Mouse (Mus musculus) forebrain, embryonic 15.5 days (tissue): ENCODE data around the gene Casp8. TPM values are rescaled to one million over a fixed set of nuclear protein-coding genes. Genes with fewer than 3 reads are reported as not detected.
"Not testable (repeated sequence)": the region's sequence is repeated elsewhere in the genome, so short reads cannot be mapped to it uniquely, and the experiment has no call there.

Experiments
- ATAC-seq: fragments of 200-750 bp; cut with Nextera tagmentation; replicated peaks from 2 replicates; pipeline ENCODE4 v1.8.0; 2017; ENCODE audit warnings: mild to moderate bottlenecking, moderate TSS enrichment, moderate library complexity
- H3K27ac ChIP-seq: fragments of 300-500 bp; sonication (generic); replicated peaks from 2 replicates; pipeline ENCODE4 v1.5.1; 2015; ENCODE audit warnings: mild to moderate bottlenecking, inconsistent platforms
- H3K27me3 ChIP-seq: fragments of 300-500 bp; sonication (generic); 2 replicates; pipeline ENCODE4 v1.6.1; 2015; ENCODE audit warnings: inconsistent platforms
- H3K36me3 ChIP-seq: fragments of 300-500 bp; sonication (generic); 2 replicates; pipeline ENCODE4 v1.6.1; 2015; ENCODE audit warnings: mild to moderate bottlenecking, inconsistent platforms
- H3K4me1 ChIP-seq: fragments of 300-500 bp; sonication (generic); 2 replicates; pipeline ENCODE4 v1.6.1; 2015; ENCODE audit warnings: inconsistent platforms
- H3K4me2 ChIP-seq: fragments of 300-500 bp; sonication (generic); replicated peaks from 2 replicates; pipeline ENCODE4 v1.6.1; 2015; ENCODE audit warnings: mild to moderate bottlenecking, inconsistent platforms
- H3K4me3 ChIP-seq: fragments of 300-500 bp; sonication (generic); 2 replicates; pipeline ENCODE4 v1.5.1; 2015; ENCODE audit warnings: mild to moderate bottlenecking, inconsistent platforms
- H3K9ac ChIP-seq: fragments of 300-500 bp; sonication (generic); replicated peaks from 2 replicates; pipeline ENCODE4 v1.6.1; 2015; ENCODE audit warnings: mild to moderate bottlenecking, inconsistent platforms
- H3K9me3 ChIP-seq: fragments of 300-500 bp; sonication (generic); 2 replicates; pipeline ENCODE4 v1.6.1; 2016; ENCODE audit warnings: inconsistent platforms
- WGBS: fragments of 180-500 bp; shearing (Covaris S2); methylation state at CpG from one replicate; pipeline ENCODE4 v1.1.7; 2015; ENCODE audit warnings: mixed read lengths; 5-methylcytosine and 5-hydroxymethylcytosine counted together
- polyA plus RNA-seq: library from polyadenylated mRNA; unstranded; fragments of >200 nt; fragmentation: Nextera tagmentation; extraction: Ambion mirVana; gene quantifications from 2 replicates; pipeline ENCODE4 v1.2.1, GENCODE M21; 2015

Gene Casp8
- polyA plus RNA-seq, 1 experiment from 2014 or later = 5.6 TPM

DNA sequence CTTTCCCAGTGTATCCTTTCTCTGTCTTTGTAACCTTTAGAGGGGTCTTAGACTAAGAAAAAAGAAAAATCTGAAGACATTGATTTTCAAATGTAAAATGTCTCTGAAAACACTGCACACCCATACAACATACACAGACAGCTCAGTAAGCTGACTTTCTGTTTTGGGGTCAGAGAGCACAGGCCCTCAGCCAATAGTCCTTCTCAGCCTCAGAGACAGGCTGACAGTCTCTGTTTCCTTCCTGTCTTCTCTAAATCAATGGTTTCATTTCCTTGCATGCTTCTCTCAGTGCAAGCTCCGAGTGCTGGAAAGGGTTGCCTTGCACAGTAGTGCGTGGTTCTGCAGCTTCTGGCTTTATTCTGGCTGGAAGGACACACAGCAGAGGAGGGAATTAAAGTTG, 21.3 kb upstream of the Casp8 start:
- 63% methylated on average over 2 of the region's 2 CpGs for WGBS
- Histone ChIP-seq H3K4me1 (no peaks in the 10 kb centered on the region), H3K4me2 (no peak overlapping the region), H3K9ac (no peak overlapping the region), H3K4me3 (no peak overlapping the region), H3K36me3 (no peaks in the 10 kb centered on the region), H3K9me3 (no peaks in the 10 kb centered on the region), H3K27ac (no peak overlapping the region), H3K27me3 (no peaks in the 10 kb centered on the region)
- ATAC-seq = no peak

DNA sequence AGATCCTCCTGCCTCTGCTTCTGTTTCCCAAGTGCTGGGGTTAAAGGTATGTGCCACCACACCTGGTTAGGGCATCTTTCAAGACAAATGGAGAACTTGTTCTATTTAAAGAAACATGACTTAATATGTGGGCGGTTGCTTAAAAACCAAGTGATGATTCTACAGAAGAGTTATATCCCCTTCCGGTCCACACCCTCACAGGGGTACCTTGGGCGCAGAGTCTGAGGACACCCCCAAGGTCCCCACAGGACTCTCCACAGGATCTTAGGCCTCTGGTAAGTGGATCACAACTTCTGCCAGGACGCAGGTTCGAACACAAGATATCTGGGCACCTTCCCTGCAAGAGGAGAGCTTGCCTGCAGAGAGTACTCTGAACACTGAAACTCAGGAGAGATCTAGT, 19.8 kb upstream of the Casp8 start:
- Histone ChIP-seq H3K36me3 (no peaks in the 10 kb centered on the region), H3K4me2 (no peak overlapping the region), H3K4me3 (no peak overlapping the region), H3K4me1 (no peaks in the 10 kb centered on the region), H3K27ac (no peak overlapping the region), H3K9ac (no peak overlapping the region), H3K9me3 (no peaks in the 10 kb centered on the region), H3K27me3 (no peaks in the 10 kb centered on the region)
- no peak for ATAC-seq
- WGBS = 95% methylated on average over 5 of the region's 5 CpGs

DNA sequence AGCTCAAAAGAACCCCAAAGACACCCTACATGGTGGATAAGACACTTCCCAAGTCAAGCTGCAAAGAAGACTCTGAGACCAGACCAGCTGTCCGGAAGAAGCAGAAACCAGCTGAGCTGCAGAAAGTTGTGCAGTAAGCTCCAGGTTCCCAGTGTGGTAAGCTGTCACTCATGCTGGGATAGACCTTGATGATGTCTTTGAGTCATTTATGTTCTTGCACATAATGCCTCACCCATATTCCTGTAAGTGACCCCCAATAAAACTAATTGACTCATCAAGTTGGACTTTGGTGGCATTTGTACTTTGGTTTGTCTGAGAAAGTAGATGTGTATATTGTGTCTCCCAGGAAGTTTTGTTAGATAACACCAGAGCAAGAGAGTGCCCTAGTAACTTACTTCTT, 17.6 kb upstream of the Casp8 start:
- no peak overlapping the region for H3K27ac ChIP-seq
- no peaks in the 10 kb centered on the region for H3K36me3 ChIP-seq
- no peak overlapping the region for H3K9ac ChIP-seq
- no peak overlapping the region for H3K4me2 ChIP-seq
- no peaks in the 10 kb centered on the region for H3K9me3 ChIP-seq
- WGBS = 97% methylated on average over 1 of the region's 1 CpGs
- no peaks in the 10 kb centered on the region for H3K4me1 ChIP-seq
- H3K27me3 ChIP-seq = no peaks in the 10 kb centered on the region
- no peak for ATAC-seq
- no peak overlapping the region for H3K4me3 ChIP-seq

DNA sequence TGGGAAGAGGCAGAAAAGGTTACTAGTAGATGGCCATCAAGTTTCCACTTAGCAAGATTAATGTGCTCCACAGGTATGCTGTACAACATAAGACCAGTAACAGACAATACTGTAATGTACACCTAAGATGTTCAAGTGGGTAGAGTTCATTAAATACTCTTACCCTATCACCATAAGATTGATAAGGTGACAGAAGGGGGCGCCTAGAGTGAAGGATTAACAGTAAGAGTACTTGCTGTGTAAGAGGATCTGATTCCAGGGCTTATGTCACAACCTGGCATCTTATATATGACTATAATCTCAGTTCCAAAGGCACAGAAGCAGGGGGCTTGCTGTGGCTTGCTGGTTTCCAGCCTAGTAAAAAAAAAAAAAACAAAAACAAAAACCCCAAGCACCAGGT, 16.9 kb upstream of the Casp8 start:
- no peak for ATAC-seq
- Histone ChIP-seq H3K4me3 (no peak overlapping the region), H3K27ac (no peak overlapping the region), H3K4me1 (no peaks in the 10 kb centered on the region), H3K4me2 (no peak overlapping the region), H3K27me3 (no peaks in the 10 kb centered on the region), H3K9ac (no peak overlapping the region), H3K9me3 (no peaks in the 10 kb centered on the region), H3K36me3 (no peaks in the 10 kb centered on the region)
- 29% methylated on average over 1 of the region's 1 CpGs for WGBS

DNA sequence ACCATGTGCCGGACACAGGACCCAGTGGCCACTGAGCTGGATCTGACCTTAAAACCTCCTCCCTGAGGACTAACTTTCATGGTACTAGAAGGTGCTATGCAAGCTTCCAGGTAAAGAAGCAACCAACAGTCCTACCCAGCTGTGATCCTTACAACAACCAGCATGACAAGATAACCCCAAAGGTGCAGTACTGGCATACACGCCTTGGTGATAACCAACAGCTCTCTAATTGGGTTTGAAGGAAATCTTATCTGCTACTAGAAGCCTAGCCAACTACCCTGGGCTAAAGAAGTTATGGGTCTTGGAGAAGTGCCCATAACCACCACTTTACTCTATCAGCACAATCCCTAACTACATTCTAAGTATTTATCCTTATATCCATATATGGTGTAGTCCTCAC, 8.9 kb upstream of the Casp8 start:
- H3K27ac ChIP-seq = no peak overlapping the region
- WGBS = 94% methylated on average over 2 of the region's 2 CpGs
- no peak for ATAC-seq

DNA sequence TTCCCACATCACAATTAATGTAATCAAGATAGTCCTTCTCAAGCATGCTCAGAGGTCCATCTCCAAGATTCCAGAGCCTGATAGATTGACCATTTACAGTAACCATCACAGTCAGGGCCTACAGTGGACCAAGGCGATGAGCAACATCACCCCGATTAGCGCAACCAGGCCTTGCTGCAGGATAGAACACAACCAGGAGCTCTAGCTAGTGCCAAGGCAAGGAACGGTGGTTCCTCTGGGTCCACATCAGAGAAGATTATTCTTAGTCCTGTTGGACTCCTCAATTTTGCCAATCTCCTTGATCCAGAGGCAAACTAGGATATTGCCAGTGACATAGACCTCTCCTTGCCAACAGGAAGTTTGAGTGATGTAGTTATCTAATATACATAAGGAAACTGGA, 6.8 kb upstream of the Casp8 start:
- ATAC-seq = no peak
- no peak overlapping the region for H3K4me2 ChIP-seq
- 96% methylated on average over 4 of the region's 4 CpGs for WGBS

More for the DNA sequence above, 8.9 kb upstream of the Casp8 start:
- no peaks in the 10 kb centered on the region for H3K36me3 ChIP-seq
- no peaks in the 10 kb centered on the region for H3K9me3 ChIP-seq
- no peak overlapping the region for H3K4me3 ChIP-seq
- no peaks in the 10 kb centered on the region for H3K27me3 ChIP-seq
- no peaks in the 10 kb centered on the region for H3K4me1 ChIP-seq
- H3K4me2 ChIP-seq = no peak overlapping the region
- no peak overlapping the region for H3K9ac ChIP-seq

DNA sequence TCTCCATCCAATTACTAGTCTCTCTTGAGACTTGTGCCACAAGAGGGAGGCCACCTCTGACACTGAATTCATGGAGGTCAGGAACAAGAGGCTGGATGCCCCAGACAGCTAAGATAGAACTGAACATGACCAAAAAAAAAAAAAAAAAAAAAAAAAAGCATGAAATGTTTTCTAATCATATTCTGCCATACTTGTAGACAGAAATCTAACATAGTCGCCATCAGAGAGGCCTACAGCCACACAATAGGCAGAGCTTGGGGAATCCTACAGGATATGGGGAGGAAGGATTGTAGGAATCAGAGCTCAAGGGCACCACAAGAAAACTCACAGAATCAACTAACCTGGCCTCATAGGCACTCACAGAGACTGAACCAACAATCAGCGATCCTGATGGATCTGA, 469 bp upstream of the Casp8 start:
- H3K27ac ChIP-seq = no peak overlapping the region
- H3K9ac ChIP-seq = no peak overlapping the region
- no peaks in the 10 kb centered on the region for H3K27me3 ChIP-seq
- WGBS = 56% methylated on average over 2 of the region's 2 CpGs
- H3K9me3 ChIP-seq = no peaks in the 10 kb centered on the region
- peak overlapping the region; percentile 73; the same call in 1 of the 2 replicates for H3K4me2 ChIP-seq
- H3K36me3 ChIP-seq = no peaks in the 10 kb centered on the region
- no peak overlapping the region for H3K4me3 ChIP-seq
- peaks cover 8% of the 10 kb centered on the region for H3K4me1 ChIP-seq
- ATAC-seq = no peak

More for the DNA sequence above, 6.8 kb upstream of the Casp8 start:
- Histone ChIP-seq H3K4me1 (no peaks in the 10 kb centered on the region), H3K27ac (no peak overlapping the region), H3K4me3 (no peak overlapping the region), H3K27me3 (no peaks in the 10 kb centered on the region), H3K9ac (no peak overlapping the region), H3K9me3 (no peaks in the 10 kb centered on the region), H3K36me3 (no peaks in the 10 kb centered on the region)

DNA sequence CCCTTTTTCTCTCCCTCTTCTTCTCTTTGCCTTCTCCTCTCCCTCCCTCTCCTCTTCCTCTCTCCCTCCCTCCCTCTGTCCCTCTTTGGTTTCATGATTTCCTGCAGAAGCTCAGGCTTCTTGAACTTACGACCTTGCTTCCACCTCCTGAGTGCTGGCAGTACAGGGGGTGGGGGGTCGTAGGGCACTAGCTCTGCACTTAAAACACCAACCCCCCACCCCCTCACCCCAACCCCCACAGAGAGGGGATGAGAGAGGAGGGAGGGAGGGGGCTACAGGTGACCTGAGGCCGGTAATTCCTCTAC, 837 bp downstream of the Casp8 start:
- ATAC-seq = no peak
- no peak overlapping the region for H3K27ac ChIP-seq
- H3K4me3 ChIP-seq = peak overlapping the region; percentile 44
- H3K4me1 ChIP-seq = peaks cover 8% of the 10 kb centered on the region
- H3K9me3 ChIP-seq = no peaks in the 10 kb centered on the region
- H3K4me2 ChIP-seq = peak overlapping the region; percentile 73
- 4% methylated on average over 3 of the region's 3 CpGs for WGBS
- H3K27me3 ChIP-seq = no peaks in the 10 kb centered on the region
- no peaks in the 10 kb centered on the region for H3K36me3 ChIP-seq
- H3K9ac ChIP-seq = peak overlapping the region; percentile 32; the same call in 1 of the 2 replicates

DNA sequence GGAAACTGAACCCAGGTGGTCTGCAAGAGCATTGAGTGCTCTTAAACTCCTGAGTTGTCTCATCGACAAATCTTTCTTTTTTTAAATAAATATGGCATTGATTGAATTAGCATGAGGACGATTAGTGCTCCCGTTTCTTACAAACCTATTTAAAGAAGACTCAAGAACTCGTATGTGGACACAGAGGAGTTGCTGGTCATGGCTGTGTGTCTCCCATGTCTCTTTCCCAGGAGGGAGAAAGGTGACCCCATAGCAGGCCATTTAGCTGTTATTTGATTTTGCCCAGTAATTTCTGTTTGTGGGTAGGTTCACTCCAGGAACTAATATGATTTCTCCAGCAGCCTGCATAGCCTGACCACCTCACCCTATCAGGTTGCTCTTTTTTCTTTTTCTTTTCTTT, 1.7 kb downstream of the Casp8 start:
- H3K4me2 ChIP-seq = no peak overlapping the region
- H3K4me3 ChIP-seq = no peak overlapping the region
- H3K36me3 ChIP-seq = no peaks in the 10 kb centered on the region
- no peak overlapping the region for H3K27ac ChIP-seq
- 88% methylated on average over 4 of the region's 4 CpGs for WGBS
- peaks cover 8% of the 10 kb centered on the region for H3K4me1 ChIP-seq
- no peaks in the 10 kb centered on the region for H3K9me3 ChIP-seq
- H3K9ac ChIP-seq = no peak overlapping the region
- no peak for ATAC-seq
- no peaks in the 10 kb centered on the region for H3K27me3 ChIP-seq

DNA sequence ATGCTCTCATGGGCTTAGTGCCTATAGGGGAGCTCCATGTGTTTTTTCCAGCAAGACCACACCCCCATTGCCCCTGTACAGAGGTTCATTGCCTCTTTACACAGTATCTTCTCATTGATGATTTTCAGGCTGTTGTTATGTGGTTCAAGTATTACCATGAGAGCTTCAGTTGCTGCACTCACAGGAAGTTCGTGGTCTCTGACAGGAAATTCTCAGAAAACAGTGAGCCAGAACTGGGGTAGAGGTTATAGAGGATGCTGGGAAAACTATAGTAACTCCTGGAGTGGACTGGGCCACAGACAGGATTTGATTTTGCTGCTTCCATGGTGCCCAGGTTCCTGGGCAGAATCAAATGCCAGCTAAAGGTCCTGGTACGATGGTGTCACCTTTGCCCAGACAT, 2.2 kb downstream of the Casp8 start:
- Histone ChIP-seq H3K27ac (no peak overlapping the region), H3K4me2 (no peak overlapping the region), H3K36me3 (no peaks in the 10 kb centered on the region), H3K4me1 (peaks cover 8% of the 10 kb centered on the region), H3K9me3 (no peaks in the 10 kb centered on the region), H3K27me3 (no peaks in the 10 kb centered on the region), H3K4me3 (no peak overlapping the region), H3K9ac (no peak overlapping the region)
- no peak for ATAC-seq
- 93% methylated on average over 2 of the region's 2 CpGs for WGBS

DNA sequence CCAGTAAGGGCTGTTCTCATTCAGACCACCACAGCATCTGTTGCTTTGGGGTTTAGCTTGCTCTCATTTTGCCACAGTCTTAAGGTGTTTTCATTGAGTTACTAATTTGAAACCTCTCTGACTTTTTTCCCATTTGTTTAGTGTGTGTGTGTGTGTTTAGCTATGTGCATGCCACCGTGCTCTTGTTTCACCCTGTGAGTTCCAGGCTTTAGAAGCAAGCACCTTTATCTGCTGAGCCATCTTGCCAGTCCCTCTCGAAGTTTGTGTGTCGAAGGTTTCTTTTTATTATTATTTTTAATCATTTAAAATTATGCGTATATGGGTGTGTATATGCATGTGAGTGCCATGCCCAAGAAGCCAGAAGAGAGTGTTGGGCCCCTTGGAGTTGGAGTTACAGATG, 3.7 kb downstream of the Casp8 start:
- Histone ChIP-seq H3K4me3 (no peak overlapping the region), H3K4me2 (no peak overlapping the region), H3K27ac (no peak overlapping the region), H3K9me3 (no peaks in the 10 kb centered on the region), H3K36me3 (no peaks in the 10 kb centered on the region), H3K4me1 (peaks cover 8% of the 10 kb centered on the region), H3K27me3 (no peaks in the 10 kb centered on the region), H3K9ac (no peak overlapping the region)
- 96% methylated on average over 4 of the region's 4 CpGs for WGBS
- no peak for ATAC-seq

DNA sequence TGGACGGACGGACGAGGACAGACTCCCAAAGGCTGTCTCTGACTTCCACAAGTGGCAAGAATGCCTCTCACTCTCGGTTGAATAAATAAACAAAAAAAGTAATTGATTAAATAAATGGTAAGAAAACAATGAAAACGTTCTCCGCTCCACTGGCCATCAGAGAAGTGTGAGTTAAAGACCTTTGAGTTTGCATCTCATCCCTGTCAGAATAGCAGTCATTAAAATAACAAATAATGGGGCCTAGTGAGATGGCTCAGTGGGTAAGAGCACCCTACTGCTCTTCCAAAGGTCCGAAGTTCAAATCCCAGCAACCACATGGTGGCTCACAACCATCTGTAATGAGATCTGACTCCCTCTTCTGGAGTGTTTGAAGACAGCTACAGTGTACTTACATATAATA, 5.5 kb downstream of the Casp8 start:
- H3K9me3 ChIP-seq, H3K4me2 ChIP-seq, ATAC-seq, H3K4me1 ChIP-seq, H3K36me3 ChIP-seq, H3K4me3 ChIP-seq, H3K27me3 ChIP-seq, H3K9ac ChIP-seq, H3K27ac ChIP-seq: not testable (repeated sequence)
- 68% methylated on average over 7 of the region's 7 CpGs for WGBS

DNA sequence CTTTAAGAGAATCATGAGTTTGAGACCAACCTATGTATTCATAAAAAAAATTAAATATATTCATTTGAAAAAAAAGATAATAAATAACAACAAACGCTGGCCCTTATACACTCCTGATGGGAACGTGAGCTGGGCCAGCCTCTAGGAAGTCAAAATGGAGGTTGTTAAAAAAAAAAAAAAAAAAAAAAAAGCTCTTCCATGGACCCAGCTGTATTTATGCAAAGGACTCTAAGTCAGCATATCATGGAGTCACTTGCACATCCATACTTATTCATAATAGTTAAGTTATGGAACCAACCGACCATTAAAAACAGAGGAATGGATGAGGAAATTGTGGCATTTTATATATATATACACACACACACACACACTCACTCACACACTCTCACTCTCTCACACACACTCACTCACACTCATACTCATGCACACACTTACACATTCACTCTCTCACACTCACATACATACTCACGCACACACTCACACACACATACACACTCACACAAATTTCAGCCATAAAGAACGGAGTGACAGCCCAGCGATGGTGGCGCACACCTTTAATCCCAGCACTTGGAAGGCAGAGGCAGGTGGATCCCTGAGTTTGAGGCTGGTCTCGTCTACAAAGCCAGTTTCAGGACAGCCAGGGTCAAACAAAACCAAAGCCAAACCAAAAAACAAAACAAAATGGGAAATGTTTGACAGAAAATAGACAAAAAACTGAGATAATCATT, 6.5 kb downstream of the Casp8 start:
- H3K4me1 ChIP-seq = no peaks in the 10 kb centered on the region
- no peaks in the 10 kb centered on the region for H3K36me3 ChIP-seq
- H3K27me3 ChIP-seq = no peaks in the 10 kb centered on the region
- H3K9ac ChIP-seq = no peak overlapping the region
- 93% methylated on average over 8 of the region's 8 CpGs for WGBS
- H3K27ac ChIP-seq = no peak overlapping the region
- ATAC-seq = no peak
- H3K4me3 ChIP-seq = no peak overlapping the region
- no peak overlapping the region for H3K4me2 ChIP-seq
- no peaks in the 10 kb centered on the region for H3K9me3 ChIP-seq
